Mouse (Mus musculus) liver, embryonic 13.5 days (tissue): ENCODE results near the gene Cage1. TPM values are rescaled to one million over a fixed set of nuclear protein-coding genes. Genes with fewer than 3 reads are reported as not detected.

ENCODE experiments used
- ATAC-seq: fragments of 200-750 bp; cut with Nextera tagmentation; 2 replicates; pipeline ENCODE4 v1.8.0; 2017; ENCODE audit warnings: low read depth, mild to moderate bottlenecking, moderate number of reproducible peaks, moderate library complexity
- DNase-seq: peaks from one replicate; pipeline ENCODE4 v3.0.0; 2022
- H3K27ac ChIP-seq: fragments of 300-500 bp; sonication (generic); 2 replicates; pipeline ENCODE4 v1.5.1; 2015; ENCODE audit warnings: moderate library complexity, mild to moderate bottlenecking, inconsistent platforms
- H3K27me3 ChIP-seq: fragments of 300-500 bp; sonication (generic); 2 replicates; pipeline ENCODE4 v1.6.1; 2015; ENCODE audit warnings: mild to moderate bottlenecking, inconsistent platforms
- H3K36me3 ChIP-seq: fragments of 300-500 bp; sonication (generic); 2 replicates; pipeline ENCODE4 v1.6.1; 2015; ENCODE audit warnings: mild to moderate bottlenecking, inconsistent platforms
- H3K4me1 ChIP-seq: fragments of 300-500 bp; sonication (generic); replicated peaks from 2 replicates; pipeline ENCODE4 v1.6.1; 2015; ENCODE audit warnings: inconsistent platforms
- H3K4me2 ChIP-seq: fragments of 300-500 bp; sonication (generic); 2 replicates; pipeline ENCODE4 v1.6.1; 2015; ENCODE audit warnings: inconsistent platforms, mild to moderate bottlenecking, moderate library complexity
- H3K4me3 ChIP-seq: fragments of 300-500 bp; sonication (generic); replicated peaks from 2 replicates; pipeline ENCODE4 v1.5.1; 2015; ENCODE audit warnings: mild to moderate bottlenecking, inconsistent platforms
- H3K9ac ChIP-seq: fragments of 300-500 bp; sonication (generic); 2 replicates; pipeline ENCODE4 v1.6.1; 2015; ENCODE audit warnings: mild to moderate bottlenecking, inconsistent platforms
- H3K9me3 ChIP-seq: fragments of 300-500 bp; sonication (generic); replicated peaks from 2 replicates; pipeline ENCODE4 v1.6.1; 2016; ENCODE audit warnings: inconsistent platforms
- WGBS: fragments of 180-500 bp; shearing (Covaris S2); methylation state at CpG from one replicate; pipeline ENCODE4 v1.1.7; 2015; ENCODE audit not compliant: insufficient replicate concordance; 5-methylcytosine and 5-hydroxymethylcytosine counted together
- polyA plus RNA-seq: library from polyadenylated mRNA; unstranded; fragments of >200 nt; fragmentation: Nextera tagmentation; extraction: Ambion mirVana; gene quantifications from 2 replicates; pipeline ENCODE4 v1.2.1, GENCODE M21; 2015

Cage1 gene
- polyA plus RNA-seq, 1 experiment from 2014 or later: 0.50 TPM

- DNase-seq: peak; percentile 19
- H3K36me3 ChIP-seq: peaks cover 30% of the 10 kb centered on the region
- no peaks in the 10 kb centered on the region for H3K9me3 ChIP-seq
- no peak overlapping the region for H3K27ac ChIP-seq
- no peak overlapping the region for H3K4me3 ChIP-seq
- 58% methylated on average over 11 of the region's 11 CpGs for WGBS
- no peak overlapping the region for H3K4me2 ChIP-seq
- H3K27me3 ChIP-seq: no peaks in the 10 kb centered on the region
- no peak overlapping the region for H3K9ac ChIP-seq
- no peak for ATAC-seq
- 0 out of 2 replicates have a peak, but pooled peaks cover 4% of the 10 kb centered on the region for H3K4me1 ChIP-seq
Measured at GRCm38 (mm10) chr13:38064854-38065663, 28.2 kb upstream of the Cage1 start.

GRCm38 (mm10) chr13:38062678-38063077 is 25.8 kb upstream of the Cage1 start:
- H3K4me2 ChIP-seq: no peak overlapping the region
- no peak for ATAC-seq
- no peak overlapping the region for H3K9ac ChIP-seq
- no peak overlapping the region for H3K4me3 ChIP-seq
- H3K36me3 ChIP-seq: peaks cover 47% of the 10 kb centered on the region
- DNase-seq: no peak
- H3K27ac ChIP-seq: no peak overlapping the region
- WGBS: 66% methylated on average over 11 of the region's 11 CpGs
- no peaks in the 10 kb centered on the region for H3K27me3 ChIP-seq
- 0 out of 2 replicates have a peak, but pooled peaks cover 4% of the 10 kb centered on the region for H3K4me1 ChIP-seq
- H3K9me3 ChIP-seq: no peaks in the 10 kb centered on the region

GRCm38 (mm10) chr13:38049888-38050287 is 13.0 kb upstream of the Cage1 start:
- no peak for DNase-seq
- H3K9me3 ChIP-seq: no peaks in the 10 kb centered on the region
- H3K36me3 ChIP-seq: peaks cover 99% of the 10 kb centered on the region
- WGBS: 50% methylated on average over 3 of the region's 3 CpGs
- no peak overlapping the region for H3K4me2 ChIP-seq
- no peak overlapping the region for H3K27ac ChIP-seq
- ATAC-seq: no peak
- H3K27me3 ChIP-seq: no peaks in the 10 kb centered on the region
- no peak overlapping the region for H3K4me3 ChIP-seq
- H3K4me1 ChIP-seq: no peaks in the 10 kb centered on the region
- H3K9ac ChIP-seq: no peak overlapping the region

GRCm38 (mm10) chr13:38037811-38038210 is 942 bp upstream of the Cage1 start:
- ATAC-seq (no peak), DNase-seq (peak; percentile 2)
- Histone ChIP-seq H3K27me3 (no peaks in the 10 kb centered on the region), H3K4me3 (peak overlapping the region; percentile 92), H3K36me3 (peaks cover 37% of the 10 kb centered on the region), H3K4me2 (peak overlapping the region; percentile 90), H3K27ac (peak overlapping the region; percentile 85), H3K9ac (peak overlapping the region; percentile 93), H3K9me3 (no peaks in the 10 kb centered on the region), H3K4me1 (peaks cover 32% of the 10 kb centered on the region)
- 14% methylated on average over 12 of the region's 12 CpGs for WGBS

- Histone ChIP-seq H3K27me3 (no peaks in the 10 kb centered on the region), H3K4me2 (peak within 1 kb of the TSS; percentile 90), H3K9ac (peak within 1 kb of the TSS; percentile 93), H3K36me3 (peaks cover 26% of the 10 kb centered on the region), H3K9me3 (no peaks in the 10 kb centered on the region), H3K27ac (peak within 1 kb of the TSS; percentile 85), H3K4me3 (peak within 1 kb of the TSS; percentile 92), H3K4me1 (peaks cover 32% of the 10 kb centered on the region)
- WGBS: 5% methylated on average over 37 of the region's 37 CpGs
- ATAC-seq (peak; percentile 79), DNase-seq (peak; percentile 29)
Measured at GRCm38 (mm10) chr13:38036343-38037043, 376 bp downstream of the Cage1 start, which contains the start of gene Riok1. Gene Riok1, plus strand, starts transcription at chr13:38036995.

- Histone ChIP-seq H3K4me1 (no peaks in the 10 kb centered on the region), H3K4me2 (no peak overlapping the region), H3K4me3 (no peak overlapping the region), H3K9ac (no peak overlapping the region), H3K9me3 (no peaks in the 10 kb centered on the region), H3K36me3 (no peaks in the 10 kb centered on the region), H3K27ac (no peak overlapping the region), H3K27me3 (no peaks in the 10 kb centered on the region)
- 49% methylated on average over 4 of the region's 4 CpGs for WGBS
- DNase-seq (no peak), ATAC-seq (no peak)
Measured at GRCm38 (mm10) chr13:38028407-38028806, 8.5 kb downstream of the Cage1 start.

GRCm38 (mm10) chr13:38027618-38028248 is 9.1 kb downstream of the Cage1 start:
- WGBS: 48% methylated on average over 6 of the region's 6 CpGs
- ATAC-seq (no peak), DNase-seq (no peak)
- no peak overlapping the region for H3K9ac ChIP-seq
- H3K9me3 ChIP-seq: no peaks in the 10 kb centered on the region
- H3K27me3 ChIP-seq: no peaks in the 10 kb centered on the region
- H3K36me3 ChIP-seq: no peaks in the 10 kb centered on the region
- no peak overlapping the region for H3K27ac ChIP-seq
- no peak overlapping the region for H3K4me3 ChIP-seq
- no peaks in the 10 kb centered on the region for H3K4me1 ChIP-seq
- no peak overlapping the region for H3K4me2 ChIP-seq

- WGBS: 49% methylated on average over 4 of the region's 4 CpGs
- H3K9me3 ChIP-seq: no peaks in the 10 kb centered on the region
- H3K4me3 ChIP-seq: no peak overlapping the region
Measured at GRCm38 (mm10) chr13:38025874-38026273, 11.0 kb downstream of the Cage1 start.

GRCm38 (mm10) chr13:38018791-38019190 is 18.1 kb downstream of the Cage1 start:
- H3K9me3 ChIP-seq: no peaks in the 10 kb centered on the region
- no peak overlapping the region for H3K9ac ChIP-seq
- no peaks in the 10 kb centered on the region for H3K27me3 ChIP-seq
- H3K36me3 ChIP-seq: no peaks in the 10 kb centered on the region
- WGBS: 37% methylated on average over 3 of the region's 3 CpGs
- DNase-seq (no peak), ATAC-seq (no peak)
- no peak overlapping the region for H3K4me2 ChIP-seq
- H3K27ac ChIP-seq: no peak overlapping the region
- H3K4me1 ChIP-seq: no peaks in the 10 kb centered on the region
- no peak overlapping the region for H3K4me3 ChIP-seq

More at GRCm38 (mm10) chr13:38025874-38026273, 11.0 kb downstream of the Cage1 start:
- Histone ChIP-seq H3K36me3 (no peaks in the 10 kb centered on the region), H3K4me2 (no peak overlapping the region), H3K27me3 (no peaks in the 10 kb centered on the region), H3K27ac (no peak overlapping the region), H3K9ac (no peak overlapping the region), H3K4me1 (no peaks in the 10 kb centered on the region)
- peak; percentile 18 for DNase-seq
- ATAC-seq: no peak

GRCm38 (mm10) chr13:38015591-38015990 is 21.3 kb downstream of the Cage1 start:
- DNase-seq (no peak), ATAC-seq (no peak)
- Histone ChIP-seq H3K4me3 (no peak overlapping the region), H3K36me3 (no peaks in the 10 kb centered on the region), H3K4me2 (no peak overlapping the region), H3K4me1 (peaks cover 4% of the 10 kb centered on the region), H3K9ac (no peak overlapping the region), H3K27ac (no peak overlapping the region), H3K9me3 (no peaks in the 10 kb centered on the region), H3K27me3 (no peaks in the 10 kb centered on the region)
- 65% methylated on average over 4 of the region's 4 CpGs for WGBS

GRCm38 (mm10) chr13:38012436-38012835 is 24.4 kb downstream of the Cage1 start:
- Histone ChIP-seq H3K4me1 (peaks cover 17% of the 10 kb centered on the region), H3K9me3 (no peaks in the 10 kb centered on the region), H3K9ac (no peak overlapping the region), H3K27ac (no peak overlapping the region), H3K36me3 (no peaks in the 10 kb centered on the region), H3K27me3 (no peaks in the 10 kb centered on the region), H3K4me3 (no peak overlapping the region), H3K4me2 (no peak overlapping the region)
- no peak for ATAC-seq
- WGBS: 77% methylated on average over 5 of the region's 5 CpGs
- no peak for DNase-seq
